Mouse (Mus musculus): ENCODE data around the gene Ano10. TPM values are rescaled to one million over a fixed set of nuclear protein-coding genes. Genes with fewer than 3 reads are reported as not detected.
"Not testable (repeated sequence)": the region's sequence is repeated elsewhere in the genome, so short reads cannot be mapped to it uniquely, and the experiment has no call there.

Ano10 gene
- polyA plus RNA-seq, 1 experiment: 19.6 TPM

- Histone ChIP-seq H3K27me3 (ENCODE audit: control insufficient read depth, insufficient read depth, low read length, poor library complexity, severe bottlenecking) (no peaks in the 10 kb centered on the region), H3K4me3 (ENCODE audit: low read depth, low read length) (no peak overlapping the region), H3K9me3 (replicated peaks; ENCODE audit: control insufficient read depth, insufficient read depth, low read length, poor library complexity, severe bottlenecking) (no peaks in the 10 kb centered on the region), H3K9ac (ENCODE audit: low read depth, poor library complexity, severe bottlenecking) (no peak overlapping the region), H3K36me3 (ENCODE audit: control insufficient read depth, insufficient read depth, low read length, poor library complexity, severe bottlenecking) (no peaks in the 10 kb centered on the region), H3K27ac (ENCODE audit: insufficient read depth, low read length) (no peak overlapping the region), H3K4me1 (ENCODE audit: control insufficient read depth, insufficient read depth, low read length) (no peaks in the 10 kb centered on the region)
- TF ChIP-seq EP300 (IDR thresholded peaks at IDR 0.05; ENCODE audit: insufficient read depth, low read depth, low read length): no peak
- TF ChIP-seq CTCF (IDR thresholded peaks at IDR 0.05; ENCODE audit: low read depth, low read length): no peak
- no peak for TF ChIP-seq POLR2A (IDR thresholded peaks at IDR 0.05; ENCODE audit: insufficient read depth, low read length)
Observed at GRCm38 (mm10) chr9:122173405-122174233, 120.6 kb downstream of the Ano10 start.

GRCm38 (mm10) chr9:122172612-122173186 lies 121.5 kb downstream of the Ano10 start:
- H3K4me3 ChIP-seq (ENCODE audit: low read depth, low read length): no peak overlapping the region
- TF ChIP-seq CTCF (IDR thresholded peaks at IDR 0.05; ENCODE audit: low read depth, low read length): no peak
- H3K36me3 ChIP-seq (ENCODE audit: control insufficient read depth, insufficient read depth, low read length, poor library complexity, severe bottlenecking): no peaks in the 10 kb centered on the region
- H3K4me1 ChIP-seq (ENCODE audit: control insufficient read depth, insufficient read depth, low read length): no peaks in the 10 kb centered on the region
- no peak overlapping the region for H3K27ac ChIP-seq (ENCODE audit: insufficient read depth, low read length)
- no peaks in the 10 kb centered on the region for H3K27me3 ChIP-seq (ENCODE audit: control insufficient read depth, insufficient read depth, low read length, poor library complexity, severe bottlenecking)
- H3K9me3 ChIP-seq (replicated peaks; ENCODE audit: control insufficient read depth, insufficient read depth, low read length, poor library complexity, severe bottlenecking): no peaks in the 10 kb centered on the region
- H3K9ac ChIP-seq (ENCODE audit: low read depth, poor library complexity, severe bottlenecking): no peak overlapping the region

- no peak for TF ChIP-seq POLR2A (IDR thresholded peaks at IDR 0.05; ENCODE audit: insufficient read depth, low read length)
- TF ChIP-seq EP300 (IDR thresholded peaks at IDR 0.05; ENCODE audit: insufficient read depth, low read depth, low read length): no peak
- TF ChIP-seq CTCF (IDR thresholded peaks at IDR 0.05; ENCODE audit: low read depth, low read length): no peak
Observed at GRCm38 (mm10) chr9:122169901-122170300, 124.3 kb downstream of the Ano10 start.

GRCm38 (mm10) chr9:122167719-122168118 lies 126.5 kb downstream of the Ano10 start:
- not testable (repeated sequence) for H3K9ac ChIP-seq (ENCODE audit: low read depth, poor library complexity, severe bottlenecking); H3K4me3 ChIP-seq (ENCODE audit: low read depth, low read length); H3K27ac ChIP-seq (ENCODE audit: insufficient read depth, low read length); H3K4me1 ChIP-seq (ENCODE audit: control insufficient read depth, insufficient read depth, low read length); H3K36me3 ChIP-seq (ENCODE audit: control insufficient read depth, insufficient read depth, low read length, poor library complexity, severe bottlenecking); H3K9me3 ChIP-seq (replicated peaks; ENCODE audit: control insufficient read depth, insufficient read depth, low read length, poor library complexity, severe bottlenecking); H3K27me3 ChIP-seq (ENCODE audit: control insufficient read depth, insufficient read depth, low read length, poor library complexity, severe bottlenecking)

More at GRCm38 (mm10) chr9:122169901-122170300, 124.3 kb downstream of the Ano10 start:
- H3K4me3 ChIP-seq (ENCODE audit: low read depth, low read length): no peak overlapping the region
- H3K4me1 ChIP-seq (ENCODE audit: control insufficient read depth, insufficient read depth, low read length): no peaks in the 10 kb centered on the region
- H3K27me3 ChIP-seq (ENCODE audit: control insufficient read depth, insufficient read depth, low read length, poor library complexity, severe bottlenecking): no peaks in the 10 kb centered on the region
- H3K27ac ChIP-seq (ENCODE audit: insufficient read depth, low read length): no peak overlapping the region
- no peaks in the 10 kb centered on the region for H3K9me3 ChIP-seq (replicated peaks; ENCODE audit: control insufficient read depth, insufficient read depth, low read length, poor library complexity, severe bottlenecking)
- H3K9ac ChIP-seq (ENCODE audit: low read depth, poor library complexity, severe bottlenecking): no peak overlapping the region
- no peaks in the 10 kb centered on the region for H3K36me3 ChIP-seq (ENCODE audit: control insufficient read depth, insufficient read depth, low read length, poor library complexity, severe bottlenecking)

- H3K4me1 ChIP-seq (ENCODE audit: control insufficient read depth, insufficient read depth, low read length): no peaks in the 10 kb centered on the region
- no peaks in the 10 kb centered on the region for H3K9me3 ChIP-seq (replicated peaks; ENCODE audit: control insufficient read depth, insufficient read depth, low read length, poor library complexity, severe bottlenecking)
- TF ChIP-seq EP300 (IDR thresholded peaks at IDR 0.05; ENCODE audit: insufficient read depth, low read depth, low read length): no peak
- TF ChIP-seq CTCF (IDR thresholded peaks at IDR 0.05; ENCODE audit: low read depth, low read length): no peak
- no peak for TF ChIP-seq POLR2A (IDR thresholded peaks at IDR 0.05; ENCODE audit: insufficient read depth, low read length)
- H3K9ac ChIP-seq (ENCODE audit: low read depth, poor library complexity, severe bottlenecking): no peak overlapping the region
- no peak overlapping the region for H3K4me3 ChIP-seq (ENCODE audit: low read depth, low read length)
- H3K27ac ChIP-seq (ENCODE audit: insufficient read depth, low read length): no peak overlapping the region
- no peaks in the 10 kb centered on the region for H3K27me3 ChIP-seq (ENCODE audit: control insufficient read depth, insufficient read depth, low read length, poor library complexity, severe bottlenecking)
- no peaks in the 10 kb centered on the region for H3K36me3 ChIP-seq (ENCODE audit: control insufficient read depth, insufficient read depth, low read length, poor library complexity, severe bottlenecking)
Observed at GRCm38 (mm10) chr9:122164535-122164934, 129.7 kb downstream of the Ano10 start.

GRCm38 (mm10) chr9:122157079-122157441 lies 137.2 kb downstream of the Ano10 start:
- Histone ChIP-seq H3K4me1 (ENCODE audit: control insufficient read depth, insufficient read depth, low read length) (no peaks in the 10 kb centered on the region), H3K4me3 (ENCODE audit: low read depth, low read length) (no peak overlapping the region), H3K9me3 (replicated peaks; ENCODE audit: control insufficient read depth, insufficient read depth, low read length, poor library complexity, severe bottlenecking) (no peaks in the 10 kb centered on the region; the same call in 1 of the 2 replicates), H3K27me3 (ENCODE audit: control insufficient read depth, insufficient read depth, low read length, poor library complexity, severe bottlenecking) (no peaks in the 10 kb centered on the region), H3K27ac (ENCODE audit: insufficient read depth, low read length) (no peak overlapping the region), H3K9ac (ENCODE audit: low read depth, poor library complexity, severe bottlenecking) (no peak overlapping the region), H3K36me3 (ENCODE audit: control insufficient read depth, insufficient read depth, low read length, poor library complexity, severe bottlenecking) (no peaks in the 10 kb centered on the region)
- TF ChIP-seq EP300 (IDR thresholded peaks at IDR 0.05; ENCODE audit: insufficient read depth, low read depth, low read length): no peak
- TF ChIP-seq POLR2A (IDR thresholded peaks at IDR 0.05; ENCODE audit: insufficient read depth, low read length): no peak
- TF ChIP-seq CTCF (IDR thresholded peaks at IDR 0.05; ENCODE audit: low read depth, low read length): no peak
